Comparison of ENCODE assay signal across 8 mouse cellular contexts in the genomic region with DNA sequence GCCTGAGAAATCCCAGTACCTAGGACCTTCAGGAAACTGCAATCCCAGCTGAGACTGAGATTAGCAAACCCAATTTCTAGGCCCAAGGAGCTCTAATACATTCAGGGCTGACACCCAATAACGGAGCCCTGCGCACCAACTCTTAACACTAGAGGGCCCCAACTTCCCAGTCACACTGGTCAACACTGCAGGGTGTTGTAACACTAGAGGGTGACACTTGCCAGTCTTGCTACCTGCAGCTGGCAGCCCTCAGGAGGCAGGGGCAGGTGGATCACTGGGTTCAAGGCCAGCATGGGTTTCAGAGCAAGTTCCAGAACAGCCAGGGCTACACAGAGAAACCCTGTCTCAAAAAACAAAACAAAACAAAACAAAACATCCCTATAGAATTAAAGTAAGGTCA. TPM values are rescaled to one million over a fixed set of nuclear protein-coding genes. Genes with fewer than 3 reads are reported as not detected.
DNase-seq lines count a peak whose midpoint lies in the region; ATAC-seq and TF ChIP-seq lines count a peak whose summit lies in the region.

No protein-coding gene starts in this region.

- H3K27me3 ChIP-seq in CH12.LX (replicated peaks), result peaks cover 24% of the 10 kb centered on the region
- no peaks in the 10 kb centered on the region for H3K27me3 ChIP-seq in embryonic facial prominence, embryonic 14.5 days (replicated peaks; ENCODE audit: control insufficient read depth, insufficient read depth, low read length)
- H3K27me3 ChIP-seq in heart, embryonic 14.5 days (ENCODE audit: control insufficient read depth, insufficient read depth, low read length), result no peaks in the 10 kb centered on the region
- H3K27me3 ChIP-seq in kidney, embryonic 16.5 days (ENCODE audit: insufficient read depth, low read length), result no peaks in the 10 kb centered on the region
- H3K27me3 ChIP-seq in small intestine, adult 2 months (ENCODE audit: control insufficient read depth, insufficient read depth, low read length), result no peaks in the 10 kb centered on the region

- peaks cover 2 to 38% of the 10 kb centered on the region in 2 experiments; a peak in 2 of 4 replicates for H3K4me1 ChIP-seq in CH12.LX (ENCODE audit: control insufficient read depth in 1 of 2, insufficient read depth in 2 of 2)
- H3K4me1 ChIP-seq in embryonic facial prominence, embryonic 14.5 days (ENCODE audit: control insufficient read depth, insufficient read depth, low read length), result peaks cover 13% of the 10 kb centered on the region
- H3K4me1 ChIP-seq in heart, embryonic 14.5 days (ENCODE audit: control insufficient read depth in 2 of 2, insufficient read depth in 2 of 2, low read length in 2 of 2), result peaks cover 3 to 27% of the 10 kb centered on the region in 2 experiments; a peak in 3 of 4 replicates
- H3K4me1 ChIP-seq in kidney, embryonic 16.5 days (ENCODE audit: insufficient read depth, low read length), result peaks cover 11% of the 10 kb centered on the region; the same call in 1 of the 2 replicates
- peaks cover under 1% of the 10 kb centered on the region; the same call in 1 of the 2 replicates for H3K4me1 ChIP-seq in small intestine, adult 2 months (ENCODE audit: control insufficient read depth, insufficient read depth, insufficient read length, low read length)

- ATAC-seq in embryonic facial prominence, embryonic 14.5 days (ENCODE audit: low read depth), result peak; percentile 44; the same call in 1 of the 2 replicates
- peak; percentile 48; the same call in 1 of the 2 replicates for ATAC-seq in heart, embryonic 14.5 days (ENCODE audit: insufficient number of reproducible peaks, insufficient read depth, low FRiP score, low read depth)
- peak; percentile 78 for ATAC-seq in kidney, embryonic 16.5 days (ENCODE audit: low FRiP score, low TSS enrichment)

- TF ChIP-seq EP300 in CH12.LX (IDR thresholded peaks at IDR 0.05; ENCODE audit: low read length), result no peak

- peak overlapping the region in 1 of 3 experiments; percentile 83 for H3K4me3 ChIP-seq in CH12.LX (replicated peaks in 1 of 3; ENCODE audit: low read depth in 2 of 3, low read length in 2 of 3, poor library complexity in 1 of 3)
- no peak overlapping the region for H3K4me3 ChIP-seq in embryonic facial prominence, embryonic 14.5 days (ENCODE audit: low read depth, low read length)
- no peak overlapping the region for H3K4me3 ChIP-seq in heart, embryonic 14.5 days (ENCODE audit: control insufficient read depth in 1 of 2, insufficient read depth in 1 of 2, low read depth in 1 of 2, low read length in 2 of 2)
- H3K4me3 ChIP-seq in kidney, embryonic 16.5 days (ENCODE audit: low read length), result no peak overlapping the region
- no peak overlapping the region for H3K4me3 ChIP-seq in small intestine, adult 2 months (ENCODE audit: low read depth, low read length)

- H3K9me3 ChIP-seq in CH12.LX (replicated peaks; ENCODE audit: low read length), result no peaks in the 10 kb centered on the region
- no peaks in the 10 kb centered on the region for H3K9me3 ChIP-seq in embryonic facial prominence, embryonic 14.5 days (ENCODE audit: control insufficient read depth, low read length)
- H3K9me3 ChIP-seq in heart, embryonic 14.5 days (ENCODE audit: control insufficient read depth, low read length), result no peaks in the 10 kb centered on the region
- H3K9me3 ChIP-seq in kidney, embryonic 16.5 days (ENCODE audit: low read length), result no peaks in the 10 kb centered on the region

- 21% methylated on average over 2 of the region's 2 CpGs for whole genome bisulfite sequencing in embryonic facial prominence, embryonic 14.5 days
- WGBS in heart, embryonic 14.5 days, result 7% methylated on average over 2 of the region's 2 CpGs
- 12% methylated on average over 2 of the region's 2 CpGs for WGBS in kidney, embryonic 16.5 days
- WGBS in small intestine, adult 2 months, result 26% methylated on average over 2 of the region's 2 CpGs

- H3K9ac ChIP-seq in CH12.LX (ENCODE audit: insufficient read depth, low read depth), result no peak overlapping the region
- no peak overlapping the region for H3K9ac ChIP-seq in embryonic facial prominence, embryonic 14.5 days (ENCODE audit: low read depth, low read length)
- no peak overlapping the region for H3K9ac ChIP-seq in heart, embryonic 14.5 days (ENCODE audit: low read length)
- H3K9ac ChIP-seq in kidney, embryonic 16.5 days (replicated peaks; ENCODE audit: low read length), result no peak overlapping the region

- in situ Hi-C loops in CH12.LX (cut with MboI; ENCODE audit: low pct_ligation_motif_present, low pct_unique_long_range_greater_than_20kb, low sequenced_read_pairs), result no loop called here

- TF ChIP-seq RAD21 in CH12.LX (IDR thresholded peaks at IDR 0.05; ENCODE audit: low read depth, low read length), result peak; percentile 57

- H3K27ac ChIP-seq in CH12.LX (ENCODE audit: insufficient read depth, low read depth), result no peak overlapping the region
- H3K27ac ChIP-seq in embryonic facial prominence, embryonic 14.5 days (replicated peaks; ENCODE audit: low read depth, low read length), result no peak overlapping the region
- no peak overlapping the region for H3K27ac ChIP-seq in heart, embryonic 14.5 days (replicated peaks in 1 of 2; ENCODE audit: control insufficient read depth in 1 of 2, insufficient read depth in 1 of 2, low read depth in 2 of 2, low read length in 2 of 2)
- no peak overlapping the region for H3K27ac ChIP-seq in kidney, embryonic 16.5 days (ENCODE audit: low read length)
- no peak overlapping the region for H3K27ac ChIP-seq in small intestine, adult 2 months (ENCODE audit: insufficient read depth, low read depth, low read length)

- H3K4me2 ChIP-seq in CH12.LX (ENCODE audit: insufficient read depth, low read depth, poor library complexity, severe bottlenecking), result no peak overlapping the region
- no peak overlapping the region for H3K4me2 ChIP-seq in embryonic facial prominence, embryonic 14.5 days (ENCODE audit: low read depth, low read length)
- H3K4me2 ChIP-seq in heart, embryonic 14.5 days (ENCODE audit: low read length), result peak overlapping the region; percentile 39; the same call in 1 of the 2 replicates
- no peak overlapping the region for H3K4me2 ChIP-seq in kidney, embryonic 16.5 days (replicated peaks; ENCODE audit: low read depth, low read length)

- H3K36me3 ChIP-seq in CH12.LX (replicated peaks in 1 of 2; ENCODE audit: control insufficient read depth in 1 of 2, insufficient read depth in 1 of 2, low read length in 1 of 2), result peaks cover 0 to 22% of the 10 kb centered on the region in 2 experiments
- H3K36me3 ChIP-seq in embryonic facial prominence, embryonic 14.5 days (ENCODE audit: control insufficient read depth, insufficient read depth, low read length), result 0 out of 2 replicates have a peak, but pooled peaks cover 11% of the 10 kb centered on the region
- 0 out of 2 replicates have a peak, but pooled peaks cover 10% of the 10 kb centered on the region for H3K36me3 ChIP-seq in heart, embryonic 14.5 days (ENCODE audit: control insufficient read depth, insufficient read depth, low read length)
- no peaks in the 10 kb centered on the region for H3K36me3 ChIP-seq in kidney, embryonic 16.5 days (ENCODE audit: insufficient read depth, low read length)
- peaks cover 2% of the 10 kb centered on the region; the same call in 1 of the 2 replicates for H3K36me3 ChIP-seq in small intestine, adult 2 months (ENCODE audit: control insufficient read depth, insufficient read depth, low read length)

- peak; percentile 83 for DNase-seq in CH12.LX (ENCODE audit: extremely low read depth)
- peak; percentile 81 for DNase-seq in adipocyte (ENCODE audit: low spot score)
- DNase-seq in embryonic facial prominence, embryonic 14.5 days (ENCODE audit: low spot score), result peak; percentile 52
- DNase-seq in lung, postnatal 4 days, result peak; percentile 73 to 77
- DNase-seq in left cerebral cortex, adult 11 months (ENCODE audit: low spot score), result no peak

- dilution Hi-C loops in CH12.LX (cut with MboI; ENCODE audit: extremely low pct_ligation_motif_present, extremely low pct_unique_long_range_greater_than_20kb, low sequenced_read_pairs), result no loop called here

- no peak for TF ChIP-seq POLR2A in CH12.LX (IDR thresholded peaks at IDR 0.05; ENCODE audit: low read depth, low read length)
- TF ChIP-seq POLR2A in small intestine, adult 2 months (IDR thresholded peaks at IDR 0.05; ENCODE audit: low read depth, low read length), result no peak

- peaks cover 37% of the 10 kb centered on the region for H3K79me2 ChIP-seq in CH12.LX (replicated peaks; ENCODE audit: control insufficient read depth, extremely low read depth, insufficient read depth, poor library complexity, severe bottlenecking)

- TF ChIP-seq CTCF in CH12.LX (conservative IDR thresholded peaks at IDR 0.05 in 1 of 2, IDR thresholded peaks at IDR 0.05 in 1 of 2; ENCODE audit: low read depth in 2 of 2, low read length in 2 of 2), result peak in 1 of 2 experiments; percentile 99; a peak in 2 of 4 replicates
- TF ChIP-seq CTCF in small intestine, adult 2 months (IDR thresholded peaks at IDR 0.05; ENCODE audit: extremely low read depth, insufficient read length, insufficient replicate concordance, low read depth, low read length), result peak; percentile 62; the same call in 1 of the 2 replicates

TF ChIP-seq in CH12.LX, 34 proteins besides CTCF, POLR2A, EP300 and RAD21 (continues in another document):
- TF ChIP-seq MEF2A (IDR thresholded peaks at IDR 0.05; ENCODE audit: borderline replicate concordance, low read depth, low read length) (0 out of 2 replicates have a peak, but pooled peaks have one; percentile 29), USF2 (conservative IDR thresholded peaks at IDR 0.05; ENCODE audit: low read depth, low read length) (no peak), POLR2AphosphoS2 (IDR thresholded peaks at IDR 0.05; ENCODE audit: low read depth, low read length) (no peak), SMC3 (IDR thresholded peaks at IDR 0.05; ENCODE audit: low read depth, low read length) (peak; percentile 66), HCFC1 (IDR thresholded peaks at IDR 0.05; ENCODE audit: low read depth, low read length) (peak; percentile 20; the same call in 1 of the 2 replicates)

RNA-seq across cellular contexts. Expression of a gene that starts 0.6 kb away (rescaled TPM):
- total RNA-seq in CH12.LX (2012; rRNA removed), result 81.9 and 89.2 TPM in 2 replicates
- 173 and 174 TPM in 2 replicates for total RNA-seq in CH12.LX (2014; rRNA removed)
- polyA plus RNA-seq in CH12.LX (2012; ENCODE audit: insufficient read length, low read depth), result 97.3 and 120 TPM in 2 replicates
- polyA plus RNA-seq in embryonic facial prominence, embryonic 14.5 days (2014; fragmentation: Nextera tagmentation; extraction: Ambion mirVana), result 113 and 128 TPM in 2 replicates
- polyA plus RNA-seq in heart, embryonic 14.5 days (2014; fragmentation: Nextera tagmentation; extraction: Ambion mirVana), result 99.9 and 102 TPM in 2 replicates
- polyA plus RNA-seq in kidney, embryonic 16.5 days (2015; fragmentation: Nextera tagmentation; extraction: Ambion mirVana), result 116 and 119 TPM in 2 replicates
- polyA plus RNA-seq in small intestine, adult 2 months (2012; rRNA removed), result 6.7 and 14.8 TPM in 2 replicates

RNA-seq across cellular contexts. Expression of a gene that starts 8.9 kb away (rescaled TPM):
- total RNA-seq in CH12.LX (2012; rRNA removed), result 3.0 and 3.5 TPM in 2 replicates
- total RNA-seq in CH12.LX (2014; rRNA removed), result 1.7 and 2.2 TPM in 2 replicates
- polyA plus RNA-seq in CH12.LX (2012; ENCODE audit: insufficient read length, low read depth), result 5.1 and 5.8 TPM in 2 replicates
- polyA plus RNA-seq in embryonic facial prominence, embryonic 14.5 days (2014; fragmentation: Nextera tagmentation; extraction: Ambion mirVana), result 11.4 and 11.7 TPM in 2 replicates
- polyA plus RNA-seq in heart, embryonic 14.5 days (2014; fragmentation: Nextera tagmentation; extraction: Ambion mirVana), result 14.1 and 14.4 TPM in 2 replicates
- 7.0 and 8.2 TPM in 2 replicates for polyA plus RNA-seq in kidney, embryonic 16.5 days (2015; fragmentation: Nextera tagmentation; extraction: Ambion mirVana)
- 9.6 and 24.7 TPM in 2 replicates for polyA plus RNA-seq in small intestine, adult 2 months (2012; rRNA removed)
